Mouse (Mus musculus) hindbrain, embryonic 13.5 days (tissue): ENCODE measurements around the gene Sept3. TPM values are rescaled to one million over a fixed set of nuclear protein-coding genes. Genes with fewer than 3 reads are reported as not detected.

ENCODE experiments used
- ATAC-seq: fragments of 200-750 bp; cut with Nextera tagmentation; 2 replicates; pipeline ENCODE4 v1.8.0; 2017; ENCODE audit warnings: moderate TSS enrichment; ENCODE audit not compliant: low FRiP score
- H3K27ac ChIP-seq: fragments of 300-500 bp; sonication (generic); 2 replicates; pipeline ENCODE4 v1.5.1; 2015; ENCODE audit warnings: inconsistent platforms, mild to moderate bottlenecking, moderate library complexity
- H3K27me3 ChIP-seq: fragments of 300-500 bp; sonication (generic); 2 replicates; pipeline ENCODE4 v1.6.1; 2015; ENCODE audit warnings: mild to moderate bottlenecking, inconsistent platforms
- H3K36me3 ChIP-seq: fragments of 300-500 bp; sonication (generic); 2 replicates; pipeline ENCODE4 v1.6.1; 2015; ENCODE audit warnings: mild to moderate bottlenecking, inconsistent platforms
- H3K4me1 ChIP-seq: fragments of 300-500 bp; sonication (generic); replicated peaks from 2 replicates; pipeline ENCODE4 v1.6.1; 2015; ENCODE audit warnings: inconsistent platforms
- H3K4me2 ChIP-seq: fragments of 300-500 bp; sonication (generic); 2 replicates; pipeline ENCODE4 v1.6.1; 2015; ENCODE audit warnings: inconsistent platforms, mild to moderate bottlenecking, moderate library complexity
- H3K4me3 ChIP-seq: fragments of 300-500 bp; sonication (generic); 2 replicates; pipeline ENCODE4 v1.5.1; 2015; ENCODE audit warnings: mild to moderate bottlenecking, inconsistent platforms
- H3K9ac ChIP-seq: fragments of 300-500 bp; sonication (generic); 2 replicates; pipeline ENCODE4 v1.6.1; 2015; ENCODE audit warnings: mild to moderate bottlenecking, inconsistent platforms
- H3K9me3 ChIP-seq: fragments of 300-500 bp; sonication (generic); 2 replicates; pipeline ENCODE4 v1.6.1; 2016; ENCODE audit warnings: inconsistent platforms
- WGBS: fragments of 180-500 bp; shearing (Covaris S2); methylation state at CpG from one replicate; pipeline ENCODE4 v1.1.7; 2015; 5-methylcytosine and 5-hydroxymethylcytosine counted together
- polyA plus RNA-seq: library from polyadenylated mRNA; unstranded; fragments of >200 nt; fragmentation: Nextera tagmentation; extraction: Ambion mirVana; gene quantifications from 2 replicates; pipeline ENCODE4 v1.2.1, GENCODE M21; 2015

Sept3 gene
- polyA plus RNA-seq, 1 experiment from 2014 or later = 346 TPM

GRCm38 (mm10) chr15:82274927-82275901 is 521 bp downstream of the Sept3 start:
- peaks cover 26% of the 10 kb centered on the region for H3K27me3 ChIP-seq
- H3K9ac ChIP-seq = peak overlapping the region; percentile 98
- ATAC-seq = peak; percentile 75
- peak overlapping the region; percentile 95 for H3K4me2 ChIP-seq
- H3K4me1 ChIP-seq = peaks cover 61% of the 10 kb centered on the region
- under 1% methylated on average over 57 of the region's 86 CpGs for WGBS
- no peaks in the 10 kb centered on the region for H3K9me3 ChIP-seq
- peaks cover 28% of the 10 kb centered on the region for H3K36me3 ChIP-seq
- peak overlapping the region; percentile 99 for H3K27ac ChIP-seq
- peak overlapping the region; percentile 81 for H3K4me3 ChIP-seq

GRCm38 (mm10) chr15:82277591-82277990 is 2.9 kb downstream of the Sept3 start:
- Histone ChIP-seq H3K27ac (peak overlapping the region; percentile 19), H3K4me3 (peak overlapping the region; percentile 81), H3K27me3 (peaks cover 16% of the 10 kb centered on the region), H3K9me3 (no peaks in the 10 kb centered on the region), H3K36me3 (peaks cover 48% of the 10 kb centered on the region), H3K9ac (peak overlapping the region; percentile 98), H3K4me1 (peaks cover 44% of the 10 kb centered on the region), H3K4me2 (peak overlapping the region; percentile 95)
- no peak for ATAC-seq
- 70% methylated on average over 5 of the region's 5 CpGs for WGBS

- H3K4me3 ChIP-seq = no peak overlapping the region
These were observed 5.9 kb downstream of the Sept3 start for GRCm38 (mm10) chr15:82280638-82281037.

GRCm38 (mm10) chr15:82286157-82286556 is 11.5 kb downstream of the Sept3 start:
- Histone ChIP-seq H3K36me3 (peaks cover 95% of the 10 kb centered on the region), H3K27ac (no peak overlapping the region), H3K4me3 (no peak overlapping the region), H3K9me3 (no peaks in the 10 kb centered on the region), H3K4me2 (no peak overlapping the region), H3K4me1 (no peaks in the 10 kb centered on the region), H3K9ac (no peak overlapping the region), H3K27me3 (no peaks in the 10 kb centered on the region)
- WGBS = 68% methylated on average over 12 of the region's 12 CpGs
- no peak for ATAC-seq

More at GRCm38 (mm10) chr15:82280638-82281037, 5.9 kb downstream of the Sept3 start:
- Histone ChIP-seq H3K9me3 (no peaks in the 10 kb centered on the region), H3K4me2 (no peak overlapping the region), H3K27me3 (no peaks in the 10 kb centered on the region), H3K9ac (no peak overlapping the region), H3K4me1 (peaks cover 31% of the 10 kb centered on the region), H3K36me3 (peaks cover 79% of the 10 kb centered on the region), H3K27ac (no peak overlapping the region)
- 90% methylated on average over 4 of the region's 4 CpGs for WGBS
- ATAC-seq = no peak

GRCm38 (mm10) chr15:82290252-82290651 is 15.6 kb downstream of the Sept3 start:
- peaks cover 75% of the 10 kb centered on the region for H3K36me3 ChIP-seq
- H3K4me1 ChIP-seq = peaks cover 24% of the 10 kb centered on the region
- H3K4me3 ChIP-seq = no peak overlapping the region
- no peak overlapping the region for H3K27ac ChIP-seq
- 84% methylated on average over 7 of the region's 7 CpGs for WGBS
- ATAC-seq = no peak
- no peaks in the 10 kb centered on the region for H3K27me3 ChIP-seq
- no peak overlapping the region for H3K4me2 ChIP-seq
- no peak overlapping the region for H3K9ac ChIP-seq
- no peaks in the 10 kb centered on the region for H3K9me3 ChIP-seq

GRCm38 (mm10) chr15:82292851-82293250 is 18.2 kb downstream of the Sept3 start:
- H3K4me2 ChIP-seq = peak overlapping the region; percentile 31

GRCm38 (mm10) chr15:82293271-82293711 is 18.6 kb downstream of the Sept3 start:
- Histone ChIP-seq H3K9me3 (no peaks in the 10 kb centered on the region), H3K27me3 (no peaks in the 10 kb centered on the region), H3K27ac (peak overlapping the region; percentile 78), H3K4me3 (no peak overlapping the region), H3K9ac (0 out of 2 replicates have a peak overlapping the region, but pooled peaks have one; percentile 24), H3K4me2 (peak overlapping the region; percentile 31), H3K36me3 (peaks cover 46% of the 10 kb centered on the region), H3K4me1 (peaks cover 24% of the 10 kb centered on the region)
- peak; percentile 86 for ATAC-seq
- WGBS = 5% methylated on average over 7 of the region's 7 CpGs

More at GRCm38 (mm10) chr15:82292851-82293250, 18.2 kb downstream of the Sept3 start:
- Histone ChIP-seq H3K4me3 (no peak overlapping the region), H3K9ac (0 out of 2 replicates have a peak overlapping the region, but pooled peaks have one; percentile 24), H3K36me3 (peaks cover 50% of the 10 kb centered on the region), H3K9me3 (no peaks in the 10 kb centered on the region), H3K4me1 (peaks cover 24% of the 10 kb centered on the region), H3K27ac (peak overlapping the region; percentile 78), H3K27me3 (no peaks in the 10 kb centered on the region)
- WGBS = 17% methylated on average over 5 of the region's 5 CpGs
- ATAC-seq = peak; percentile 44

GRCm38 (mm10) chr15:82294059-82294458 is 19.4 kb downstream of the Sept3 start:
- Histone ChIP-seq H3K4me2 (no peak overlapping the region), H3K36me3 (peaks cover 38% of the 10 kb centered on the region), H3K4me1 (peaks cover 24% of the 10 kb centered on the region), H3K9me3 (no peaks in the 10 kb centered on the region), H3K9ac (no peak overlapping the region), H3K27ac (peak overlapping the region; percentile 78; the same call in 1 of the 2 replicates), H3K27me3 (0 out of 2 replicates have a peak, but pooled peaks cover 3% of the 10 kb centered on the region), H3K4me3 (no peak overlapping the region)
- 0 out of 2 replicates have a peak, but pooled peaks have one; percentile 12 for ATAC-seq
- 42% methylated on average over 8 of the region's 8 CpGs for WGBS

- no peak for ATAC-seq
- H3K4me1 ChIP-seq = peaks cover 6% of the 10 kb centered on the region
- H3K4me2 ChIP-seq = no peak within 1 kb of the TSS; the same call in 1 of the 2 replicates
- H3K9me3 ChIP-seq = no peaks in the 10 kb centered on the region
- WGBS = 60% methylated on average over 39 of the region's 39 CpGs
- H3K9ac ChIP-seq = no peak within 1 kb of the TSS
- no peak within 1 kb of the TSS for H3K4me3 ChIP-seq
- 0 out of 2 replicates have a peak, but pooled peaks cover 3% of the 10 kb centered on the region for H3K27me3 ChIP-seq
- no peak within 1 kb of the TSS for H3K27ac ChIP-seq
- H3K36me3 ChIP-seq = no peaks in the 10 kb centered on the region
These were observed 24.3 kb downstream of the Sept3 start, which contains the start of gene Wbp2nl for GRCm38 (mm10) chr15:82298764-82299561. Gene Wbp2nl, plus strand, starts transcription at chr15:82298954.

GRCm38 (mm10) chr15:82307107-82307506 is 32.4 kb downstream of the Sept3 start:
- Histone ChIP-seq H3K4me3 (no peak overlapping the region), H3K27ac (no peak overlapping the region), H3K36me3 (no peaks in the 10 kb centered on the region), H3K4me2 (no peak overlapping the region), H3K9me3 (no peaks in the 10 kb centered on the region), H3K9ac (no peak overlapping the region), H3K27me3 (no peaks in the 10 kb centered on the region), H3K4me1 (no peaks in the 10 kb centered on the region)
- no peak for ATAC-seq
- WGBS = 81% methylated on average over 3 of the region's 3 CpGs

GRCm38 (mm10) chr15:82308416-82308815 is 33.7 kb downstream of the Sept3 start:
- H3K27ac ChIP-seq = no peak overlapping the region
- no peak for ATAC-seq
- 84% methylated on average over 3 of the region's 3 CpGs for WGBS

GRCm38 (mm10) chr15:82317839-82318238 is 43.1 kb downstream of the Sept3 start:
- Histone ChIP-seq H3K27me3 (no peaks in the 10 kb centered on the region), H3K9ac (no peak overlapping the region), H3K4me3 (no peak overlapping the region), H3K36me3 (no peaks in the 10 kb centered on the region), H3K4me2 (no peak overlapping the region), H3K9me3 (no peaks in the 10 kb centered on the region), H3K27ac (no peak overlapping the region), H3K4me1 (no peaks in the 10 kb centered on the region)
- ATAC-seq = no peak
- WGBS = 87% methylated on average over 6 of the region's 6 CpGs

More at GRCm38 (mm10) chr15:82308416-82308815, 33.7 kb downstream of the Sept3 start:
- H3K27me3 ChIP-seq = no peaks in the 10 kb centered on the region
- H3K36me3 ChIP-seq = no peaks in the 10 kb centered on the region
- no peak overlapping the region for H3K4me3 ChIP-seq
- H3K4me1 ChIP-seq = no peaks in the 10 kb centered on the region
- H3K9me3 ChIP-seq = no peaks in the 10 kb centered on the region
- no peak overlapping the region for H3K4me2 ChIP-seq
- H3K9ac ChIP-seq = no peak overlapping the region
